Mouse (Mus musculus) layer of hippocampus, postnatal 10 days (tissue): ENCODE data around the gene Traf2. TPM values are rescaled to one million over a fixed set of nuclear protein-coding genes. Genes with fewer than 3 reads are reported as not detected.

Experiments
- DNase-seq, 2 experiments: peaks; one replicate each; pipeline ENCODE4 v3.0.0; 2021; ENCODE audit warnings: low spot score in 2 of 2
- total RNA-seq, 2 experiments: library from RNA; stranded (reverse); gene quantifications; 2 replicates each; pipeline ENCODE4 v1.2.3; 2021

Traf2 gene
- total RNA-seq, 2 experiments from 2014 or later = 9.0 to 10.5 TPM

GRCm38 (mm10) chr2:25498622-25499478 is 47.9 kb downstream of the Traf2 start:
- no peak for DNase-seq

DNA sequence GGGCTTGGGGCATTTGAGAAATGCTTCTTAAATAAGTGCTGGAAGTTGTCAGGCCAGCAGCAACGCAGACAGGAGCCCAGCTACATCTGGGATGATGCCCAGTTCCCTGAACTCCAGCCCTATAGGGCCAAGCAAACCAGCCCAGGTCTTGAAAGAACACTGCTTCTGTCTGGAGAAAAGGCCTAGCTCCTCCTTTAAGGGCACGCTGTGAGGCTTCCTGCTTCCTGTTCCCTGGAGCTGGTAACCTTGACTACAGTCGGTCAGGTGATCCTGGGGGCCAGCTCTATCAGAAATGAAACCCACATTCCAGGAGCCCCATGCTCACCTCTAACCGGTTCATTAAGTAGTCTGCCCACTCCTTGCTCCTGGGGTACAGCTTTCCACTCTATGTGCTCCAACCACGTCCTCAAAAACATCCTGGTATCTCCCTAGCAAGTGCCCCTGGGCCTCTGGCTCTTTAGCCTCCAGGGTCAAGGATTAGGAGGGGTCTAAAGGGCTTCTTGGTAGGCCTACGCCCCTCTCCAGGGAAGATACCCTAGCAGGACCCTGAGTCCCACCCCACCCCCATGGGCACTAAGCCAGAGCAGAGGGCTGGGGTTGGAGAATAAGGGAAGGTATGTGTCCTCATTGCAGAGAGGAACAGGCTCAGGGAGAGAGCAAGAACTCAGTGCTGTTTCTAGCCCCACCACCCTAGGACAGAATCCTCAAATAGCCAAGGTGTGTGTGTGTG is 48.7 kb downstream of the Traf2 start:
- DNase-seq = no peak

DNA sequence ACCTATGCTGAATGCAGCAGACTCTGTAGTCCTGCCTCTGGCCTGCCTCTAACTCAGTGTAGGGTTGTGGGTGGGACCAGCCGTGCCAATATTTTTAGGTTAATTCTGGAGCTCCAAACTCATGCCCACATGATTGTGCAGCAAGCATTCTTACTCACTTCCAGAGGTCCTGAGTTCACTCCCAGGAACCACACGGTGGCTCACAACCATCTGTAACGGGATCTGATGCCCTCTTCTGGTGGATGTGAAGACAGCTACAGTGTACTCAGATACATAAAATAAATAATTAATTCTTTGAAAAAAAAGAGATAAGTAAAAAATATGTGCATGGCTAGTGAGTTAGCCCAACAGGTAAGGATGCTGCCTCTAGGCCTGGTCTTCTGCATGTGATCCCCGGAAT is 50.3 kb downstream of the Traf2 start:
- DNase-seq = no peak

DNA sequence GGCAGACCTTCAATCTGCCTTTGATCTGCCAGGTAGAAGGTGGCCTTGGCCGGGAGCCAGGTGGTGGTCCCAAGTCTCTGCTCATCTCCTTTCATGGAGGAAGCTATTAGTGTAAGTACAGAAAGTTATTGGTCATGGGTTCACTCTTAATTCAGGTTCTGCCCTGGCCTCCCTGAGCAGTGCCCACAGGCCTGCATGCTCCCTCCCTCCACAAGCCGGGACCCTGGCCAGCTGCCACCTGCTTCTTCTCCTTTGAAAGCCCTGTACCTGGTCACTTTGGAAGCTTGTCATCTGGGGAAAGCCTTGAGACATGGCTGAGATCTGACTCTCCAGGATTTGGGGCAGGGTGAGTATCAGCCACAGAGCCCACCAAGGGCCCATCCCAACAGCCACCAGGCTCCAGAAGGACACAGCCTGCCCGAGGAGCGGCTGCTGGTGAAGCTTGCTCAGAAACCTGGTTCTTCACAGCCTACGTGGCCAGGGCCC is 53.2 kb downstream of the Traf2 start, which contains the start of gene Lcn12:
TSS of gene Lcn12 (minus strand) at position 436 of the 486 bp plus-strand sequence.
- no peak for DNase-seq

DNA sequence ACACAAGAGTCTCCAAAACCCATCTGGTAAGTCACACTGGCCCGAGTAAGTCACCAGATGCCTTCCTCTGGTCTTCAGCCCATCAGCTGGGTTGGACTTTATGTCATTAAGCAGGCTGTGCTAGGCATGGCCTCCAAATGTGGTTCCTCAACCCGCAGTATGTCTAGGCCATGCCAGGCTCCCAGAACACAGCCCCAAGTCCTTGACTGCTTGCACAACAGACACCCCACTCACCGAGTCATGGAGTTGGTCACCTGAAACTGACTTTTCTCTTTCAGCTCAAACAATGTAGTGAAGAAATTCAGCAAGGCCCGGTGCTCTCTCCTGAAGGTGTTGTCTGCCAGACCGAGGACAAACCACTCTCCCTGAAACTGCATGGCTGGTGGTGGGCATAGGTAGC is 53.8 kb downstream of the Traf2 start:
- DNase-seq = no peak

GRCm38 (mm10) chr2:25488671-25489068 is 58.1 kb downstream of the Traf2 start:
- DNase-seq = no peak

- no peak for DNase-seq
Observed at GRCm38 (mm10) chr2:25487965-25488670, 58.6 kb downstream of the Traf2 start.

GRCm38 (mm10) chr2:25484901-25485647 is 61.7 kb downstream of the Traf2 start:
- DNase-seq = no peak

DNA sequence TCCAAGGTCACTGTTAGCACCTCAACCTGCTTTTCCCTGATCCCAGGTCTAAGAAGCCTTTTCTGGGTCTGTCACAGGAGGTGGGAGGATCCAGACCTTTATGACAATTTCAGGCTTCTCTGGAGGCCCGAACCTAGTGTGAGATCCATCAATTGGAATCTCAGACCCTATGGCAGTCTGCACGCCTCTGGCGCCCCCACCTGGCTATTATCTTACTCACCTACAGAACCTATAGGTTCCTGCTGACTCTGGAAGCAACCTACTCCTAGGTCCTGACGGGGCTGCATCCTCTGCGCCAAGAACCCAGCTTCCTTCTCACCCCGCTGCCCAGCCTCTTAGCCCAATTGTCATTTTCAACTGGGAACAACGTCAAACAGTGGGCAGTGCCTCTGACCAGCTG is 63.8 kb downstream of the Traf2 start:
- DNase-seq = no peak

GRCm38 (mm10) chr2:25480541-25480940 is 66.2 kb downstream of the Traf2 start:
- DNase-seq = no peak

GRCm38 (mm10) chr2:25479551-25480311 is 67.0 kb downstream of the Traf2 start:
- no peak for DNase-seq

GRCm38 (mm10) chr2:25477967-25478675 is 68.6 kb downstream of the Traf2 start:
- no peak for DNase-seq

- DNase-seq = no peak
Observed at GRCm38 (mm10) chr2:25477541-25477940, 69.2 kb downstream of the Traf2 start.

- no peak for DNase-seq
Observed at GRCm38 (mm10) chr2:25472550-25472949, 74.2 kb downstream of the Traf2 start.

DNA sequence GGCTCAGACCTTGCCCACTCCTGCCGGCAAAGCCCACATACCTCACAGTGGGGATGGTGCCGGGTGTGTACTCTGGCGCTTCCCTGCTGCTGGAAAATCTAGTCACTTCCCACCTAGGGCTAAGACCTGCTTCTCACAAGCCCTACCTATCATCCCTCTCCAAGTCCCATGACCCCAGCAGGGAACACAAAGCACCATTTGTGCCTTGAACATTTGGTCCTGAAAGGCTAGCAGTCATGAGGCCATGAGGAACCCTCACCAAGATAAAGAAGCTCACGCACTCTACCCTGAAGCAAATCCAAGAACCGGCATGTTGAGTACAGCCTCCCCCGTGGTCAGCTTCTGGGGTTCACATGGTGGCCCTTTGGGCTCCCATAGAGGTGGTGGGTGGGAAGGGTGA is 76.8 kb downstream of the Traf2 start, which contains the start of gene Ptgds:
TSS of gene Ptgds (minus strand) at position 78 of the 400 bp plus-strand sequence.
- DNase-seq = no peak

GRCm38 (mm10) chr2:25468962-25469915 is 77.5 kb downstream of the Traf2 start:
- peak; percentile 52 to 59 for DNase-seq
